Mouse (Mus musculus): ENCODE data around the gene Guca2a.

- TF ChIP-seq POLR2A (IDR thresholded peaks at IDR 0.05; ENCODE audit: low read depth, low read length) (no peak), CTCF (IDR thresholded peaks at IDR 0.05; ENCODE audit: borderline replicate concordance, insufficient read depth, low read length) (no peak)
These were observed 19.5 kb downstream of the Guca2a start for GRCm38 (mm10) chr4:119657011-119657410.
